Mouse (Mus musculus) NIH3T3 (cell line): ENCODE results near the gene Lrrc23.

Experiments used
- DNase-seq: peaks from one replicate; pipeline ENCODE4 v3.0.0-alpha.2; 2012; ENCODE audit warnings: low read depth

The Lrrc23 gene

GRCm38 (mm10) chr6:124741842-124742241 lies 37.7 kb downstream of the Lrrc23 start:
- no peak for DNase-seq

- DNase-seq: peak; percentile 94
These were observed 38.4 kb downstream of the Lrrc23 start, which contains the start of gene Grcc10 for GRCm38 (mm10) chr6:124740888-124741761. Gene Grcc10, minus strand, starts transcription at chr6:124741374.

- DNase-seq: peak; percentile 86
These were observed 39.2 kb downstream of the Lrrc23 start for GRCm38 (mm10) chr6:124740211-124740887.

- no peak for DNase-seq
These were observed 40.2 kb downstream of the Lrrc23 start for GRCm38 (mm10) chr6:124739231-124739796.

- peak; percentile 25 for DNase-seq
These were observed 41.0 kb downstream of the Lrrc23 start, which contains the start of gene Ptpn6 for GRCm38 (mm10) chr6:124738511-124739023. Gene Ptpn6, minus strand, starts transcription at chr6:124738714.

- DNase-seq: no peak
These were observed 42.5 kb downstream of the Lrrc23 start for GRCm38 (mm10) chr6:124737040-124737439.

GRCm38 (mm10) chr6:124734417-124734816 lies 45.1 kb downstream of the Lrrc23 start:
- no peak for DNase-seq

- no peak for DNase-seq
These were observed 46.8 kb downstream of the Lrrc23 start for GRCm38 (mm10) chr6:124732476-124733370.

- DNase-seq: no peak
These were observed 48.5 kb downstream of the Lrrc23 start for GRCm38 (mm10) chr6:124731038-124731437.

GRCm38 (mm10) chr6:124729850-124730705 lies 49.4 kb downstream of the Lrrc23 start:
- no peak for DNase-seq

- no peak for DNase-seq
These were observed 50.9 kb downstream of the Lrrc23 start for GRCm38 (mm10) chr6:124728621-124729020.

- DNase-seq: no peak
These were observed 55.1 kb downstream of the Lrrc23 start for GRCm38 (mm10) chr6:124724472-124724871.

GRCm38 (mm10) chr6:124723541-124723940 lies 56.0 kb downstream of the Lrrc23 start:
- DNase-seq: no peak

GRCm38 (mm10) chr6:124722876-124723473 lies 56.6 kb downstream of the Lrrc23 start:
- DNase-seq: no peak

GRCm38 (mm10) chr6:124720904-124721303 lies 58.6 kb downstream of the Lrrc23 start:
- no peak for DNase-seq
